Mouse (Mus musculus): ENCODE measurements at regions not wholly inside any gene's neighbourhood (a gene's known extent, or its start where the extent isn't known, plus 50 kb on each side); places are given as distances from the start of the nearest gene placed in this dataset.

DNA sequence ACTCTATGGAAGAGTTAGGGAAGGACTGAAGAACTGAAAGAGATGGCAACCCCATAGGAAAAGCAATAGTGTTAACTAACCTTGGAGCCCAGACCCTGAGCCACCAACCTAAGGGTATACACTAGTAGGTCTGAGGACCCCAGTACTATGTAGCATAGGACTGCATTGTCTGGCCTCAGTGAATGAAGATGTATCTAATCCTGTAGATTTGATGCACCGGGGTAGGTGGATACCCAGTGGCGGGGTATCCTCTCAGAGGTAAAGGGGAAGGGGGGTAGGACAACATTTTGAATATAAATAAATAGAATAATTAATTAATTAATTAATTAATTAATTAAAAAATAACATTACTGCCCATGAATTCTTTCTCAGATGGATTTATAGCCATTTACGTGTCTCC is 387.9 kb upstream of the 4921530L21Rik start:
- Histone ChIP-seq H3K4me3 (ENCODE audit: insufficient read depth in 1 of 2, low read depth in 1 of 2, low read length in 2 of 2, poor library complexity in 1 of 2, severe bottlenecking in 1 of 2) (no peak overlapping the region), H3K9me3 (ENCODE audit: control insufficient read depth, insufficient read depth, low read depth, low read length) (no peaks in the 10 kb centered on the region), H3K9ac (ENCODE audit: insufficient read depth, low read depth, low read length, poor library complexity, severe bottlenecking) (no peak overlapping the region), H3K4me1 (ENCODE audit: control insufficient read depth in 2 of 2, insufficient read depth in 2 of 2, low read length in 2 of 2, poor library complexity in 1 of 2) (no peaks in the 10 kb centered on the region), H3K27ac (ENCODE audit: insufficient read depth, low read depth, low read length, poor library complexity, severe bottlenecking) (no peak overlapping the region), H3K36me3 (ENCODE audit: control insufficient read depth, insufficient read depth, low read length, poor library complexity, severe bottlenecking) (no peaks in the 10 kb centered on the region)
- TF ChIP-seq CHD2 (IDR thresholded peaks at IDR 0.05; ENCODE audit: low read depth, low read length) (no peak), MAFK (IDR thresholded peaks at IDR 0.05; ENCODE audit: insufficient read depth, low read depth, low read length) (no peak), HCFC1 (IDR thresholded peaks at IDR 0.05; ENCODE audit: borderline replicate concordance, insufficient read depth, low read length) (no peak), ZC3H11A (IDR thresholded peaks at IDR 0.05; ENCODE audit: borderline replicate concordance, low read depth, low read length) (no peak), ZNF384 (IDR thresholded peaks at IDR 0.05; ENCODE audit: low read depth, low read length) (no peak)
- in situ Hi-C loops (cut with MboI; ENCODE audit: low sequenced_read_pairs in 2 of 2, unreplicated experiment in 2 of 2), result no loop called here
- no peak for DNase-seq (ENCODE audit: low read depth, low spot score)

- H3K4me1 ChIP-seq (ENCODE audit: control insufficient read depth in 2 of 2, insufficient read depth in 2 of 2, low read length in 2 of 2, poor library complexity in 1 of 2), result no peaks in the 10 kb centered on the region
- H3K9me3 ChIP-seq (ENCODE audit: control insufficient read depth, insufficient read depth, low read depth, low read length), result no peaks in the 10 kb centered on the region
- no peaks in the 10 kb centered on the region for H3K36me3 ChIP-seq (ENCODE audit: control insufficient read depth, insufficient read depth, low read length, poor library complexity, severe bottlenecking)
- H3K4me3 ChIP-seq (ENCODE audit: insufficient read depth in 1 of 2, low read depth in 1 of 2, low read length in 2 of 2, poor library complexity in 1 of 2, severe bottlenecking in 1 of 2), result no peak overlapping the region
- no peak for TF ChIP-seq CHD2 (IDR thresholded peaks at IDR 0.05; ENCODE audit: low read depth, low read length)
- no peak for TF ChIP-seq MAFK (IDR thresholded peaks at IDR 0.05; ENCODE audit: insufficient read depth, low read depth, low read length)
- no peak for TF ChIP-seq HCFC1 (IDR thresholded peaks at IDR 0.05; ENCODE audit: borderline replicate concordance, insufficient read depth, low read length)
- TF ChIP-seq ZC3H11A (IDR thresholded peaks at IDR 0.05; ENCODE audit: borderline replicate concordance, low read depth, low read length), result no peak
- TF ChIP-seq ZNF384 (IDR thresholded peaks at IDR 0.05; ENCODE audit: low read depth, low read length), result no peak
- in situ Hi-C loops (cut with MboI; ENCODE audit: low sequenced_read_pairs in 2 of 2, unreplicated experiment in 2 of 2), result no loop called here
- no peak overlapping the region for H3K9ac ChIP-seq (ENCODE audit: insufficient read depth, low read depth, low read length, poor library complexity, severe bottlenecking)
- H3K27ac ChIP-seq (ENCODE audit: insufficient read depth, low read depth, low read length, poor library complexity, severe bottlenecking), result no peak overlapping the region
- no peak for DNase-seq (ENCODE audit: low read depth, low spot score)
Observed at GRCm38 (mm10) chr14:95493958-95494357, 387.1 kb upstream of the 4921530L21Rik start.

DNA sequence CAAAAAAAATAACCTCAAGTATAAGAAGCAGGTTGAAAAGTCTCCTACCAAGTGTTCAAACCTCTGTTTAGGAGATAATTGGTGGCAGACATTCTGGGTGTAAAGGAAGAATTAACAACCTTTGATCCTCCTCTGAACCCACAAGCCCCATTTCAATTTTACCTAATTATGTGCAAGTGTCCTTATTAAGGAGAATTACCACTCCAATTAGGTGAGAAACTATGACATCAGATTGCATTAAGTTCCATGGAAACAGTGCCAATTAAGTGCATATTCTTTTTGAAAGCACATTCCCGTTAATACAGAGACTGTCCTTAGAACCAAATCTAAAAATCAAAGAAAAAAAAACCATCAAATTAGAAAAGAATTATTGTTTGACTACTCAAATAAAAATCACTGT is 366.0 kb upstream of the 4921530L21Rik start:
- H3K4me3 ChIP-seq (ENCODE audit: insufficient read depth in 1 of 2, low read depth in 1 of 2, low read length in 2 of 2, poor library complexity in 1 of 2, severe bottlenecking in 1 of 2), result no peak overlapping the region
- H3K9me3 ChIP-seq (ENCODE audit: control insufficient read depth, insufficient read depth, low read depth, low read length), result no peaks in the 10 kb centered on the region
- H3K27ac ChIP-seq (ENCODE audit: insufficient read depth, low read depth, low read length, poor library complexity, severe bottlenecking), result no peak overlapping the region
- DNase-seq (ENCODE audit: low read depth, low spot score), result no peak
- TF ChIP-seq CHD2 (IDR thresholded peaks at IDR 0.05; ENCODE audit: low read depth, low read length) (no peak), HCFC1 (IDR thresholded peaks at IDR 0.05; ENCODE audit: borderline replicate concordance, insufficient read depth, low read length) (no peak), MAFK (IDR thresholded peaks at IDR 0.05; ENCODE audit: insufficient read depth, low read depth, low read length) (no peak), ZC3H11A (IDR thresholded peaks at IDR 0.05; ENCODE audit: borderline replicate concordance, low read depth, low read length) (no peak), ZNF384 (IDR thresholded peaks at IDR 0.05; ENCODE audit: low read depth, low read length) (no peak)
- in situ Hi-C loops (cut with MboI; ENCODE audit: low sequenced_read_pairs in 2 of 2, unreplicated experiment in 2 of 2), result no loop called here
- no peak overlapping the region for H3K9ac ChIP-seq (ENCODE audit: insufficient read depth, low read depth, low read length, poor library complexity, severe bottlenecking)
- H3K4me1 ChIP-seq (ENCODE audit: control insufficient read depth in 2 of 2, insufficient read depth in 2 of 2, low read length in 2 of 2, poor library complexity in 1 of 2), result no peaks in the 10 kb centered on the region
- H3K36me3 ChIP-seq (ENCODE audit: control insufficient read depth, insufficient read depth, low read length, poor library complexity, severe bottlenecking), result no peaks in the 10 kb centered on the region

DNA sequence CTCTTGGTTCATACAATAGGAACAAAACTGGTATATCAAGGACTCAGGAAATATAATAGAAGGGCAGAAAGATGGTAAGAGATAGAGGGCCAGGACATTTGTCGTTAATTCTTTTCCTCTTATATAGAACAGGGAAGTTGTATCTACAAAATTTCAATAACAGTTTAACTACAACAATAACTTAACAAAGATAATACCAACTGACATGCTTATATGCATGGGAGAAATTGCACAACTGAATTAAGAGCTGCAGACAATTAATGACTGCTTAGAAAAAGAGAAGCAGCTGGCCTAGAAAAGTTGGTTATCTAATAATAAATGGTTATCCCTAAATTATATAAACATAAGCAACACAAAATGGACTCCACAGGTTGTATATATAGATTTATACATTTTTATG is 362.2 kb upstream of the 4921530L21Rik start:
- no peak for TF ChIP-seq HCFC1 (IDR thresholded peaks at IDR 0.05; ENCODE audit: borderline replicate concordance, insufficient read depth, low read length)
- TF ChIP-seq CHD2 (IDR thresholded peaks at IDR 0.05; ENCODE audit: low read depth, low read length), result no peak
- no peak for TF ChIP-seq ZNF384 (IDR thresholded peaks at IDR 0.05; ENCODE audit: low read depth, low read length)
- DNase-seq (ENCODE audit: low read depth, low spot score), result no peak
- in situ Hi-C loops (cut with MboI; ENCODE audit: low sequenced_read_pairs in 2 of 2, unreplicated experiment in 2 of 2), result no loop called here
- Histone ChIP-seq H3K36me3 (ENCODE audit: control insufficient read depth, insufficient read depth, low read length, poor library complexity, severe bottlenecking) (no peaks in the 10 kb centered on the region), H3K4me1 (ENCODE audit: control insufficient read depth in 2 of 2, insufficient read depth in 2 of 2, low read length in 2 of 2, poor library complexity in 1 of 2) (no peaks in the 10 kb centered on the region), H3K4me3 (ENCODE audit: insufficient read depth in 1 of 2, low read depth in 1 of 2, low read length in 2 of 2, poor library complexity in 1 of 2, severe bottlenecking in 1 of 2) (no peak overlapping the region), H3K27ac (ENCODE audit: insufficient read depth, low read depth, low read length, poor library complexity, severe bottlenecking) (no peak overlapping the region), H3K9me3 (ENCODE audit: control insufficient read depth, insufficient read depth, low read depth, low read length) (no peaks in the 10 kb centered on the region), H3K9ac (ENCODE audit: insufficient read depth, low read depth, low read length, poor library complexity, severe bottlenecking) (no peak overlapping the region)

GRCm38 (mm10) chr14:95543863-95544262 is 337.2 kb upstream of the 4921530L21Rik start:
- in situ Hi-C loops (cut with MboI; ENCODE audit: low sequenced_read_pairs in 2 of 2, unreplicated experiment in 2 of 2), result no loop called here
- Histone ChIP-seq H3K36me3 (ENCODE audit: control insufficient read depth, insufficient read depth, low read length, poor library complexity, severe bottlenecking) (no peaks in the 10 kb centered on the region), H3K4me1 (ENCODE audit: control insufficient read depth in 2 of 2, insufficient read depth in 2 of 2, low read length in 2 of 2, poor library complexity in 1 of 2) (no peaks in the 10 kb centered on the region), H3K27ac (ENCODE audit: insufficient read depth, low read depth, low read length, poor library complexity, severe bottlenecking) (no peak overlapping the region), H3K4me3 (ENCODE audit: insufficient read depth in 1 of 2, low read depth in 1 of 2, low read length in 2 of 2, poor library complexity in 1 of 2, severe bottlenecking in 1 of 2) (no peak overlapping the region), H3K9me3 (ENCODE audit: control insufficient read depth, insufficient read depth, low read depth, low read length) (no peaks in the 10 kb centered on the region), H3K9ac (ENCODE audit: insufficient read depth, low read depth, low read length, poor library complexity, severe bottlenecking) (no peak overlapping the region)
- DNase-seq (ENCODE audit: low read depth, low spot score), result no peak
- TF ChIP-seq ZC3H11A (IDR thresholded peaks at IDR 0.05; ENCODE audit: borderline replicate concordance, low read depth, low read length) (no peak), CHD2 (IDR thresholded peaks at IDR 0.05; ENCODE audit: low read depth, low read length) (no peak), HCFC1 (IDR thresholded peaks at IDR 0.05; ENCODE audit: borderline replicate concordance, insufficient read depth, low read length) (no peak), ZNF384 (IDR thresholded peaks at IDR 0.05; ENCODE audit: low read depth, low read length) (no peak), MAFK (IDR thresholded peaks at IDR 0.05; ENCODE audit: insufficient read depth, low read depth, low read length) (no peak)

All from ES-E14 (cell line).